Mouse (Mus musculus) liver, embryonic 14.5 days (tissue): ENCODE measurements around the gene Cnn3.

Experiments
- CTCF ChIP-seq: IDR thresholded peaks from 2 replicates; pipeline ENCODE4 v1.5.1; 2016; ENCODE audit warnings: antibody characterized with exemption, low read depth, control low read depth
- EP300 ChIP-seq: IDR thresholded peaks from 2 replicates; pipeline ENCODE4 v1.6.1; 2016; ENCODE audit warnings: antibody characterized with exemption, low read depth

GRCm38 (mm10) chr3:121485201-121485600 lies 58.9 kb downstream of the Cnn3 start:
- TF ChIP-seq EP300: no peak
- no peak for TF ChIP-seq CTCF
